Mouse (Mus musculus): ENCODE data around the gene Zfp772. TPM values are rescaled to one million over a fixed set of nuclear protein-coding genes. Genes with fewer than 3 reads are reported as not detected.

The Zfp772 gene
- total RNA-seq, 1 experiment: 3.1 TPM

- H3K9ac ChIP-seq (ENCODE audit: insufficient read depth, low read depth, low read length, poor library complexity, severe bottlenecking): no peak overlapping the region
- no peak for TF ChIP-seq ZC3H11A (IDR thresholded peaks at IDR 0.05; ENCODE audit: borderline replicate concordance, low read depth, low read length)
- no peak for TF ChIP-seq HCFC1 (IDR thresholded peaks at IDR 0.05; ENCODE audit: borderline replicate concordance, insufficient read depth, low read length)
- TF ChIP-seq MAFK (IDR thresholded peaks at IDR 0.05; ENCODE audit: insufficient read depth, low read depth, low read length): no peak
- no peak for TF ChIP-seq CHD2 (IDR thresholded peaks at IDR 0.05; ENCODE audit: low read depth, low read length)
- TF ChIP-seq ZNF384 (IDR thresholded peaks at IDR 0.05; ENCODE audit: low read depth, low read length): no peak
- no peak overlapping the region for H3K4me3 ChIP-seq (ENCODE audit: insufficient read depth in 1 of 2, low read depth in 1 of 2, low read length in 2 of 2, poor library complexity in 1 of 2, severe bottlenecking in 1 of 2)
- H3K4me1 ChIP-seq (ENCODE audit: control insufficient read depth in 2 of 2, insufficient read depth in 2 of 2, low read length in 2 of 2, poor library complexity in 1 of 2): no peaks in the 10 kb centered on the region
- H3K9me3 ChIP-seq (ENCODE audit: control insufficient read depth, insufficient read depth, low read depth, low read length): no peaks in the 10 kb centered on the region
- peaks cover 8% of the 10 kb centered on the region for H3K36me3 ChIP-seq (ENCODE audit: control insufficient read depth, insufficient read depth, low read length, poor library complexity, severe bottlenecking)
- H3K27ac ChIP-seq (ENCODE audit: insufficient read depth, low read depth, low read length, poor library complexity, severe bottlenecking): no peak overlapping the region
- no peak for DNase-seq (ENCODE audit: low read depth, low spot score)
- in situ Hi-C loops (cut with MboI; ENCODE audit: low sequenced_read_pairs in 2 of 2, unreplicated experiment in 2 of 2): no loop called here
Observed at GRCm38 (mm10) chr7:7185897-7186296, 23.9 kb downstream of the Zfp772 start.

GRCm38 (mm10) chr7:7171227-7172147 lies 38.3 kb downstream of the Zfp772 start, which contains the start of gene Zfp418:
Zfp418 (plus strand) TSS chr7:7171330.
- peak within 1 kb of the TSS; percentile 86 for H3K9ac ChIP-seq (ENCODE audit: insufficient read depth, low read depth, low read length, poor library complexity, severe bottlenecking)
- H3K9me3 ChIP-seq (ENCODE audit: control insufficient read depth, insufficient read depth, low read depth, low read length): no peaks in the 10 kb centered on the region
- DNase-seq (ENCODE audit: low read depth, low spot score): peak; percentile 50
- in situ Hi-C loops (cut with MboI; ENCODE audit: low sequenced_read_pairs in 2 of 2, unreplicated experiment in 2 of 2): no loop called here
- peak within 1 kb of the TSS; percentile 89 to 92 for H3K4me3 ChIP-seq (ENCODE audit: insufficient read depth in 1 of 2, low read depth in 1 of 2, low read length in 2 of 2, poor library complexity in 1 of 2, severe bottlenecking in 1 of 2)
- peaks cover 0 to 4% of the 10 kb centered on the region in 2 experiments; a peak in 1 of 4 replicates for H3K4me1 ChIP-seq (ENCODE audit: control insufficient read depth in 2 of 2, insufficient read depth in 2 of 2, low read length in 2 of 2, poor library complexity in 1 of 2)
- H3K36me3 ChIP-seq (ENCODE audit: control insufficient read depth, insufficient read depth, low read length, poor library complexity, severe bottlenecking): peaks cover 5% of the 10 kb centered on the region; the same call in 1 of the 2 replicates
- TF ChIP-seq CHD2 (IDR thresholded peaks at IDR 0.05; ENCODE audit: low read depth, low read length) (no peak), MAFK (IDR thresholded peaks at IDR 0.05; ENCODE audit: insufficient read depth, low read depth, low read length) (peak; percentile 42; the same call in 1 of the 2 replicates), ZNF384 (IDR thresholded peaks at IDR 0.05; ENCODE audit: low read depth, low read length) (no peak), HCFC1 (IDR thresholded peaks at IDR 0.05; ENCODE audit: borderline replicate concordance, insufficient read depth, low read length) (peak; percentile 93)
- peak within 1 kb of the TSS; percentile 61; the same call in 1 of the 2 replicates for H3K27ac ChIP-seq (ENCODE audit: insufficient read depth, low read depth, low read length, poor library complexity, severe bottlenecking)

Other genes starting within 250 kb of the Zfp772 start
- 8.4 and 9.8 TPM in 2 replicates for gene Aurkc, start 214.7 kb downstream of the Zfp772 start, total RNA-seq (2012; rRNA removed)
- gene Zfp954, start 88.5 kb downstream of the Zfp772 start, total RNA-seq (2012; rRNA removed): 9.0 and 10.3 TPM in 2 replicates
- gene Zfp773, start 73.2 kb downstream of the Zfp772 start, total RNA-seq (2012; rRNA removed): 3.6 and 5.9 TPM in 2 replicates
- 3.8 and 3.9 TPM in 2 replicates for gene Zfp418, start 38.7 kb downstream of the Zfp772 start, total RNA-seq (2012; rRNA removed)
- not detected in 2 replicates for gene Vmn2r29, start 37.3 kb upstream of the Zfp772 start, total RNA-seq (2012; rRNA removed)
- gene Gm45844, start 68.3 kb upstream of the Zfp772 start, total RNA-seq (2012; rRNA removed): not detected in 2 replicates
- 7.6 and 8.2 TPM in 2 replicates for gene Clcn4, start 90.9 kb upstream of the Zfp772 start, total RNA-seq (2012; rRNA removed)
- gene Vmn2r30, start 127.6 kb upstream of the Zfp772 start, total RNA-seq (2012; rRNA removed): not detected in 2 replicates
- 1.1 TPM in 1 of 2 replicates, not detected in the other for gene Gm45783, start 164.6 kb upstream of the Zfp772 start, total RNA-seq (2012; rRNA removed)
- not detected in 2 replicates for gene Vmn2r31, start 189.7 kb upstream of the Zfp772 start, total RNA-seq (2012; rRNA removed)

All from ES-E14 (cell line).